Mouse (Mus musculus): ENCODE measurements around the gene Pald1.
A peak's percentile ranks its signal among the peaks of the same experiment; 100 is the strongest.

Gene Pald1

DNA sequence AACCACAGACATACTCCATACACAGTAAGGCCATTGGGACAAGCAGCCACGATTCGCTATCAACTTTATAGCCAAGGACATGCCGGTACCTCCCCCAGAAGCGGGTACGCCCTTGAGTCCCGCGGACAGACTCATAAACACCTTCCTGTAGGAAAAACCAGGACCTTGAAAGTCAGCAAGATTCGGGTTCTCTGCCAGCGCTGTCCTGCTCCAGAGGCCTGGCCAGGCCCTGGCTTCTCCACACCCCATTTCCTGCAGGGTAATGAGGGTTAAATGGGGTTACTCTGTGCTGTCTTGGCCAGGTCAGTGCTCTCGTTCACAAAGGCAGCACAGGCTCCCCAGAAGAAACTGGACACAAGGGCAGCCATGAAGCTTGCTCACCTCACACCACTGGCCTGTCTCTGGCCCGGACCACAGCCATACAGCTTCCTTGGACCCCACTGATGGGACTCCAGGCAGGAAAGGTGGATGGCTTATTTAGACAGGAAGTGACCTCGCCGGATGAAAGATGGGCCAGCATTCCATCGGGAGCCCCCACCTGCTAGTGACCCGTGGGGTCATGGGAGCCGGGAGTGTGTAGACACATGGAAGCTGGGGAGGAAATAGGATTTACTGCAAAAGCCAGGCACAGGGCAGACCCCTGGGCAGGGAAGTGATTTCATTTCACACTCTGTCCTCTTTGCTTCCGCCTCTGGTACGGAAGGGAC lies 12.9 kb downstream of the Pald1 start:
- DNase-seq (ENCODE audit: extremely low spot score, low read depth, low spot score), result no peak

DNA sequence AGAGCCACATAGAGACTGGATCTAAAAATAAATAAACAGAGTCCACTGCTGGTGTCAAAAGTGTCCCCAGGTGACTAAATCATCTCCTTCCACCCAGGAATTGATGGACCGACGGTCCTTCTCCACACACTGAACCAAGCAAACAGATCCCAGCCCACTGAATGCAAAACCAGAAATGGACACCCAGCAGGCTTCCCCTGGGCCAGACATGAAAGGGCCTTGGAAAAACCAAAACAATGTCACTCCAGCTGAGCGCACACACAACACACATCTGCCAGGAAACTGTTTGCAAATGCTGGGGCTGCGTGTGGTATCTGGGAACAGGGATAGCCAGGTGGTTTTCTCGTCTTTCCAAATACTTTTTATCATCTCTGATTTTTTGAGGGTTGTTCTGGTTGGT lies 13.6 kb downstream of the Pald1 start:
- DNase-seq (ENCODE audit: extremely low spot score, low read depth, low spot score), result no peak

DNA sequence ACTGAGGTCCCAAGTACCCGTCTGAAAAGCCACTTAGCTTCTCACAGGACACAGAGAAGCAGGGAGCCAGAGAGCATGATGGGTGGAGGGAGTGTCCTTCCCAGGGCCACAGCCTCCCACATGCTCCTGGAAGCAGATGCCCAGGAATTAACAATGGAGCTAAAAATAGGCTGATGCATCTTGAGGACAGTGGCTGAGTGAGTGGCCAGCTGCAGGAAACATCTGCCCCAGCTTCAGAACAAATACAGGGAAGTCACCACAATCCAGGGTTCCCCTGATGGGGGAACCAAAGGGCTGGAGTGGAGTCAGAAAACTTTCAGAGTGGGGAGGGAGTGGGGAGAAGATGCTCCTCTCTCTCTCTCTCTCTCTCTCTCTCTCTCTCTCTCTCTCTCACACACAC lies 17.4 kb downstream of the Pald1 start:
- DNase-seq (ENCODE audit: extremely low spot score, low read depth, low spot score), result no peak

DNA sequence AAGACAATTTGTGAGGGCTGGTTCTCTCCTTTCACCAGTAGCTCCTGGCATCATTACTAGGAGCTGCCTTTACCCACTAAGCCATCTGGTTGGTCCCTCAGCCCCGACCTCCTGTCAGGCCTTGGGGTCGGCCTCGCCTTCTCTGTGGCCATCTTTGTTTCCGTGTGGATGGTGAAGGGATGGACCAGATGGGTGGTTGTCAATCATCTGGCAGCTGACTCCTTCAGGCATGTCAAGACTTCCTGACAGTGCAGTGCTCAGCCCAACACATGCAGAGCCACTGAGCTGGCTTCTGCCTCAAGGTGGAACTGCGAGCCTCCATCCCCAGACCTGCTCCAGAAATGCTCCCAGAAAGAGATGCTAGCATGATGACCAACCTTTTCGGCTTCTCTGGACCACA lies 18.9 kb downstream of the Pald1 start:
- no peak for DNase-seq (ENCODE audit: extremely low spot score, low read depth, low spot score)

DNA sequence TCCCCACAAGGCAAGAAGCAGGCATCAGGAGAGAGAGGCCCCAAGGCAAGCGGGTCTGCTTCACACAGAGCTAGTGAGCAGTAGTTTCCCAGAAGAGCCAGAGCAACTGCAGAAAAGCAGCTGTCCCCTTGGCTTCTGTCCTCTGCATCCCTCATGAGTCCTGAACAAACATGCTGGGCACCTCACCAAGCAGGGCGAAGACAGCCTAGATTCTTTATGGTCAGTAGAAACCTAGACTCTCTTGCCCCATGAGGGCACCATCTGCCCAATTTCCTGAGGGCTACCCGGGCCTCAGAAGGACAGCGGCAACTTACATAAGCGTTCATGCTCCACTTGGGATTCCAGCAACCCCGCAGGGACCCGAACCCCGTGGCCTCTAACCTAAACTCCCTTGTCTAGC lies 20.3 kb downstream of the Pald1 start:
- DNase-seq (ENCODE audit: extremely low spot score, low read depth, low spot score), result no peak

DNA sequence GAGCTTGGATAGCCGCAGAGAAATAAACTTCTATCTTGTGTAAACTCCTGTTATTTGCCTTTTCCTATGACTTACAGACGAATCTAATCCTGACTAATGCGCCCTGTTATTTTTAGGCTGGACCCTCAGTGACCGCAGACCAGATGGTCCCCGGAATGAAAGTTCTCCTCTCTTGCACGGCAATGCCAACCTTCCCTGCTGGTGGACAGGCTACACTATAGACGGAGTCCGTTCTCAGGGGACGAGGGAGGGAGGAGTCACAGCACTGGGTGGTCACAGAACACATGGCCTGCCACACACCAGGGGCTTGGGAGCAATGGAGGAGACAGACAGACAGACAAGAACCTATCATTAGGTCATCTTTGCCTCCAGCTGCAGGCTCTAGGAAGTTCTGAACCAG lies 20.8 kb downstream of the Pald1 start:
- no peak for DNase-seq (ENCODE audit: extremely low spot score, low read depth, low spot score)

DNA sequence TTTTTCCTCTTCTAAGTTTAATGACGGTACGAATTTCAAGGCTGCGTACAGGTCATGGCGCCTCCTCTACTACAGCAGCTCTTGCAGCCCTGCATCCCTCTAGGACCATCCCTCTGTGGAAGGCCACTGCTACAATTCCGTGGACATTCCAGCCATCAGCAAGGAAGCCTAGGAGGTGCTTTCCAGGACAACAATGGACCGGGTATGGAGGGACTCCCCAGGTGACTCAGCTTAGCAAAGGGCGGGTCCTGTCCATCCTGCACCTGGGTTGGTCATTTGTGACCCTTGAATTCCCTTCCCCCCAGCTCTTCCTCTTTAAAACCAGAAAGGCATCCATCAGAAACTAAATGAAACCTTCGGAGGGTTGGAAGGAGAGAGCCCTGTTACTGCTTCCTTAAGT lies 22.7 kb downstream of the Pald1 start:
- DNase-seq (ENCODE audit: extremely low spot score, low read depth, low spot score), result no peak

DNA sequence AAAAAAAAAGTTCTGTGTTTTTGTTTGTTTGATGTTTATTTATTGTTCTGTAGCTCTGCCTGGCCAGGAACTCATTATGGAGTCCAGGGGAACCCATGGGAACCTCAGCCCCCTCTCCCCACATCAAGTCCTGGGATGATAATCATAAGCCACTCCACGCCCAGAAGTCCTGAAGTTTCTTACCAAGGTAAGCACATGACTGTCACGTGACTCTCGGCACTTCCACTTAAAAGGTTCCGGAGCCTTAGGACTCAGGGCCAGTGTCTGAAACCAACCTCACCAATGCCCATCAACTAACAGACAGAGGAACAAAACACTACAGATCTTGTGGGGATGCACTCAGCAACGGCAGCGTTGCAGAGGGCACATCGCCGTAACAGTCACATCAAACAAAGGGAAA lies 23.9 kb downstream of the Pald1 start:
- DNase-seq (ENCODE audit: extremely low spot score, low read depth, low spot score), result no peak

DNA sequence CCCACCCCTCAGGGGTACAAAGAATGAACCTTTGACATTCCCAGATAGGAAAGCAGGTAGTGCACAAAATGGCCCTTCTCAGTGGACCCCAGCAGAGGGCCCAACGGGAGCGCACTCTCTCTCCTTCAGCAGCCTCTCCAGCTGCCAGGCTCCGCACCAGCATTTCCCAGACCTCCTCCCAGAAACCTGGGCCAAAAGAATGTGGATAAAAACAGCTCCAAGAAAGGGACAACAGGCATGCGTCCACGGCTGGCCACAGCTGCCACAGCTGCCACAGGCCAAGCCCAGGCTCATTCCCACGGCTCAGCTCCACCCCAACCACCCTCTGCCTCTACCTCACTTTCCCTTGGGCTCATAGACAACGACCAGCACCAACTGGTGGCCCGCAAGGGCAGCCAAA lies 25.7 kb downstream of the Pald1 start:
- DNase-seq (ENCODE audit: extremely low spot score, low read depth, low spot score), result no peak

DNA sequence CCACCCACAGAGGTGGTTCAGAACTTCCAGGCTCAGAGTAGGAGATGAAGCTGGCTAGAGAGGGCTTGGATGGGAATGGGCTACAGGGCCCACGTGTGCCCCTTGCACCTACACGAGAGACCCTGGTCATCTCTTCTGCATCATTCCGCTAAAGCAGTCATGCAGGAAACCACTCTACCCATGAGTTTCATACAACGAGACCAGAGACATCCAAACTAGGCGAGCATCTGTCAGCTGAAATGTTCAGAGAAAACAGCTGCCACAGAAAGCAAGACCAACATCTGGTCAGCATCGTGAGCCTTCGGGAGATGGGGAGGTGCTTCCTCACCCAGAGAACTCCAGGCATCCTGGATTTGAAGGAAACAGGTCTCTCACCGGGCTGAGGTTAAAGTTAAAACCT lies 26.8 kb downstream of the Pald1 start:
- DNase-seq (ENCODE audit: extremely low spot score, low read depth, low spot score), result no peak

DNA sequence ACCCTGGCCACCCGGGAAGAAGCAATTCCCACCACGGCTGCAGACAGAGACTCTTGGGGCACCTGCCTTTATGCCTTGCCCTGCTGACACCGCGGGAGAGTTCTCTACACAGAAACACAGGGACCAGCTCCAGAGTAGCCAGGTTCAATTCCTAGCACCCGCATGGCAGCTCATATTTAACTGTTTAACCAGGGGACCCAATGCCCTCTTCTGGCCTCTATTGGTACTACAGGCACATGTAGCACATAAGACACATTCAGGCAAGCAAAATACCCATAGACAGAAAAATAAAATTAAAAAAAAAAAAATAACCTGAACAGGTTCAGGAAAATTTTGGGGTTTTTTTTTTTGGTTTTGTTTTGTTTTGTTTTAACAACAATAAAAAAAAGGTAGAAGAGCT lies 27.2 kb downstream of the Pald1 start:
- DNase-seq (ENCODE audit: extremely low spot score, low read depth, low spot score), result no peak

DNA sequence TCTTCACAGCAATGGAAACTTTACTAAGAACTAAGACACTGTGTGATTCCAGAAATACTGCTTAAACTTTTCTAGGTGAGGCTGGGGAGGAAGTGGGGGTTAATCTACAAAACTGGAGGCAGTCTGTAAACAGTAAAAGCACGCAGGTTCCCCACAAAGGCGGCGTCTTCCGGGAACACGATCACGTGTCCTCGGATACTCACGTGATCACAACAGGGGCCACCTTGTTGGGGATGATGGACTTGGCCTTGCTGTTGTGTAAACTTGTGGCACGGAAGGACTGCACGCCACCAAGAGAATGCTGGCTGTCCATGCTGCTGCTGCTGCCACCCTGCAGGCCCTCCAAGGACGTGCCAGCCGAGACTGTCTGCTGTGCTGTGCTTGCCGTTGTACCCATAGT lies 27.7 kb downstream of the Pald1 start:
- DNase-seq (ENCODE audit: extremely low spot score, low read depth, low spot score), result no peak

DNA sequence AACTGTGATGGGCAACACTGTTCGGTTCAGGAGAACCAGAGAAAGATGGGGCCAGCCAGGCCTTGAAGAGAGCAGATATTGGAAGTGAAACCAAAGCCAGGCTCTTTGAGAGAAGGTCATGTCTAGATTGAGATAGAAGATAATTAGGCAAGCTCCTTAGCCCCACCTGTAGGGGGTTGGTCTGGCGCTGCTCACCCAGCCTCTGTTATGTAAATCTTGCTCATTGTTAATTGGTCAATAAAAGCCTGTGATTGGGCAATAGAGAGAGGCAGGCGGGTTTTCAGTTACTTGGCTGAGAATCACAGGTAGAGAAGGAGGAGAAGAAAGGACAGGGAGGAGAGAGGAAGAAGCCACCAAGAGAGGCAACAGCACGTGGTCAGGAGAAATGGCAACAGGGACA lies 32.1 kb downstream of the Pald1 start:
- DNase-seq (ENCODE audit: extremely low spot score, low read depth, low spot score), result no peak

DNA sequence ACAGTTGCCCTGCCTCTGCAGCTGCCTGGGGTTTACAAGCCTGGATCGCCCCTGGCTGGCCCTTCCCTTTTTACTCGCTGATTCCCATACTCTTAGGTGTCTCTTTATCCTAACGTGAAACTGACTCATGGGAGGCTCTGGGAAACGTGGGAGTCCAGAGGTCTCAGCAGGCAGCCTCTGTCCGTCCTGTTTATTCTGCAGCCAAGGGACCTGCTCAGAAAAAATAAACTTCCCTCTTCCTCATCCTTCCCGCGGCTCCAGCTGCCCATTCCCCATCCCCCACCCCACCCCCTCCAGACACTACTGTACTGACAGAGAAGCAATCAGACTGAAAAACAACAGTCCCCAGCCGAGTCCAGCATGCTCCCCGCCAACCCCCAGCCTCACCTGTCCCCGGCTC lies 37.0 kb downstream of the Pald1 start:
- DNase-seq (ENCODE audit: extremely low spot score, low read depth, low spot score), result no peak

DNA sequence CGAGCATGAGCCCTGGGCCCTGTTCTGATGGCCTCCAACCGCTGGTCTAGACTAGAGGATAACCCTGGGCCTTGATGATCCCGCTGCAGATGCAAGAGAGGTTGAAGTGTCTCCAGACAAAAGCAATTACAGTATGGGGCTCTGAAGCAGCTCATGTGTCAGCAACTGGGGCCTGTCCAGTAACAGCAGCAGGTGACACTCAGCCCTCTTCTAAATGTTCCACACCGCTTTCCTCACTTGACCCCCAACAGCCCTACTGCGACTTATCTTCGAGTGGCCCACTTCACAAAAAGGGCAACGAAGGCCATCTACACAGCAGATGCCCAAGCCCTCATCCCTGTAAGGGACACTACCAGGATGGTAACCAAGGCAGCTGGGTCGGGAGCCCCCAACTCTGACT lies 38.2 kb downstream of the Pald1 start:
- no peak for DNase-seq (ENCODE audit: extremely low spot score, low read depth, low spot score)

DNA sequence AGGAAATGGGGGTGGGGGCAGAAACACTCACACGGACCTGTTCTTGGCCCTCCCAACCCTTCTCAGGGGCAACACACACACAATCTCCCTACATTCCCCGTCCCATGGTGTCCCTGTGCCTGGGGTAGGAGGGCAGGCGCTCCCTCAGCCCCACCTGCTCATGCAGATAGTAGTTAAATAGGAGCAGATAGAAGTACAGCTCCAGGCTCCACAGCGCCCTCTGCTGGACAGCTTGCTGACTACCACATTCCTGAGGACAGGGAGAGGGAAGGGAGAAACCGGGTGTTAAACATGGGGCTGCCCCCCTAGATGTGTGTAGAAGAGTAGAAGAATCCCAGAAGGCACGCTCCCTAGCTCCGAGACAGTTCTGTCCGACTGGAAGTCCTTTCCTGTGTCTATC lies 39.4 kb downstream of the Pald1 start:
- DNase-seq (ENCODE audit: extremely low spot score, low read depth, low spot score), result peak; percentile 37

DNA sequence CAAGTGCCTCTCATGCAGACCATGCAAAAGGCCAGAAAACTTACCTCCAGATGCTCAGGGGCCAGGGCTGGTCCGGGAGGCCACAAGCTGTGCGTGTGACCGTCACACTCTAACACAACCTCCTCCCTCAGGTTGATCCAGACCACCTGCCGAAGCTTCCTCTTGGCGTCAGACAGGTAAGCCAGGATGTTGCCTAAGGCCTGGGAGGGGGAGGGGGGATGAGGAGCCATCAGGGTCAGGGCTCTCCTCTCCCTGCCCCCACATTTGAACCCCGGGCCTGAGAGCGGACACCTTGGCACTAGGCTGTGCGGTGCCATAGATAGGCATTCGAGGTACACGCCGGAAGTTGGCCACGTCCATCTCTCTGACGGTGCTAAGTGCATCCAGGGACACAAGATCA lies 40.6 kb downstream of the Pald1 start:
- DNase-seq (ENCODE audit: extremely low spot score, low read depth, low spot score), result no peak

DNA sequence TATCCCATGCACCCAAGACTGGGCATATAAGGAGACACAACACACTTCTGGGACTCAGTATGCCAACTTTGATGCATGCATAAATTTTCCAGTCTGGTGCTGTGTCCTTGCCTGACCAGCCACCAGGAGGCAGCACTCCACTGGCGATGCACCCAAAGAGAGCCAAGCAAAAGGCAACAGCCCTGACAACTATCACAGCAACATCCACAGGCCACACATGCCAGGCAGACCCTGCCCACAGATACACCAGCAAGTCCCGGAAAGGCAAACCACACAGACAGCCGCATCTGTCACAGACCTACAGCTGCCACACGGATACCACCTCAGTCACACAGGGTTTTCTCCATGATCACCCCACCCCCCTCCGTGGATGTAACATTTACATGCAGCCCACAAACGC lies 41.8 kb downstream of the Pald1 start:
- no peak for DNase-seq (ENCODE audit: extremely low spot score, low read depth, low spot score)

DNA sequence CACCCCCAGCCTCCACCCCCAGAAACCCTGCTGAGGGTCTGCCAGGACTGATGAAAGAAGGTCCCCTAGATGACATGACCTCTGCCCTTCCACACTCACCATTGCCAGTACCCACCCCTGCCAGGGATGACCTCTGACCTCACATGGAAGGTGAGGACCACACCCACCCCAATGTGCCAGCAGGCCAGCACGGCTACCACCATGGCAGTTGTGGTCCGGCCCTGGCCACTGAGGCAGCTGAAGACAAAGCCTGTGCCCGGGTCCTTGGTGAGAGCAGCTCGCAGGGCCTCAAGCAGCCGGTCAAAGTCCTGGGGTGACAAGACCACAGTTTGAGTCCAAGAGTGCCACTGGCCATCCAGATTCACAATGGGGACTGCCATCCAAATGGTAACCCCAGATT lies 42.3 kb downstream of the Pald1 start:
- DNase-seq (ENCODE audit: extremely low spot score, low read depth, low spot score), result no peak

DNA sequence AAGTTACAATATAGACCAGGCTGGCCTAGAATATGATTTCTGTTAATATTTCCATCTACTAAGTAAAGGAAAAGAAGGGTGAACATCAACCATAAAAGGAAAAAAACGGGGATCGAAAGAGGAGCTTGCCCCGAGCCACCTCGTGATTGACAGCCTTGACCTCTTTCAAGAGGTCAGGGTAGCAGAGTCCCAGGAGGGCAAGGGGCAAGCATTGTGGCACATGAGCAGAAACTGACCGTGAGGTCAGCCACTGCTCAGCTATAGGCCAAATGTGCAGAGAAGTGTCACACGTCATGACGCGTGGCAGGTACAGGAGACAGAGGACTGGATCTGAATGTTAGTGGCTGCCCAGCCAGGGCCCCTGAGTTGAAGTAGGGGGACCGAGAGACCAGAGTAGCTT lies 43.1 kb downstream of the Pald1 start:
- DNase-seq (ENCODE audit: extremely low spot score, low read depth, low spot score), result no peak

DNA sequence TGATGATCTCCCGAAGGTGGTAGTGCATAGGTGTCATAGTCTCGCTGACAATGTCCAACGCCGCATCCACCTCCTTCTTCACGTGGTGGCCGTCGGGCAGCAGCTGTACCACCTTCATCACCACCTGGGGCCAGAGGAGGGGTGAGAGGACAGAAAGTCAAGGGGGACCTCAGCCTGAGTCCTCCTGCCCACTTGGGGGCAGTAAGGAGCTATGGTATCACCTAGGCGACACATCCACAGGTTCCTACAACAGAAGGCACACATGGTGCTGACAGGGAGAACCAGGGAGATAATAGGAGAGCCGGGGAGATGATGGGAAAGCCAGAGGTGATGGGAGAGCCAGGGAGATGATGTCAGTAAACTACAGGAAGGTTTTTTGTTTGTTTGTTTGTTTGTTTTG lies 44.1 kb downstream of the Pald1 start:
- no peak for DNase-seq (ENCODE audit: extremely low spot score, low read depth, low spot score)

DNA sequence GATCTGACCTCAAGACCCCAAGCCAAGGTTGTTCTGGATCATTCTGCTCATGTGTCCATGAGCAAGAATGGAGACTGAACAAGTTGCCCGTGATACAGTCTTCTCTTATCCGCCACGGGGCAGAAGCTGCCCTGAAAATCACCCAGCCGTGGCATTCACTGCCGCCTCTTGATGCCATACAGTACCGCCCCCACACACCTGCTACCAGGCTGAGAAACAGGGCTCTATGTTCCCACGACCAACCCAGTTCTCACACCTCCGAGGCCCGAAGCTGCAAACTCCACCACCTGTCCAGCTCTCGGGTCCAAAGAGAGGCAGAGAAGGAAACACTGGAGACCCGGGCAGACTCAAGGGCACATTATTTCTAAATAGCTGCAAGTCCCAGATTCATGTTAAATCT lies 45.7 kb downstream of the Pald1 start:
- DNase-seq (ENCODE audit: extremely low spot score, low read depth, low spot score), result no peak

DNA sequence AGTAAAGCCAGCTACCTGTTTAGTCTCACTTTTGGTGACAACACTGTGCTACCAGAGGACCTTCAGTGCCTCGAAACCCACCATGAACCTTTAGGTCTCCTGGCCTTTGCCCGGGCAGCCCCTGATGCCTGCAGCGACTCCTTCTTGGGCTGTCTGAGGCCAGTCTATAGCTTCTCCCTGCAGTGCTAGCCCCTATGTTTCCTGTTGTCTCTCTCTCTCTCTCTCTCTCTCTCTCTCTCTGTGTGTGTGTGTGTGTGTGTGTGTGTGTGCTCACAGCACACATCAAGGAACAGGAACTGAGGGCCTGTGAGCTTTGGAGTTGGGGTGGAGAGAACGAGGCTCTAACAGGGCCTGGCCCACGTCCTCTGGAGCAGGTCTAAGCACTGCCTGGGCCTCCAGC lies 46.7 kb downstream of the Pald1 start:
- no peak for DNase-seq (ENCODE audit: extremely low spot score, low read depth, low spot score)

DNA sequence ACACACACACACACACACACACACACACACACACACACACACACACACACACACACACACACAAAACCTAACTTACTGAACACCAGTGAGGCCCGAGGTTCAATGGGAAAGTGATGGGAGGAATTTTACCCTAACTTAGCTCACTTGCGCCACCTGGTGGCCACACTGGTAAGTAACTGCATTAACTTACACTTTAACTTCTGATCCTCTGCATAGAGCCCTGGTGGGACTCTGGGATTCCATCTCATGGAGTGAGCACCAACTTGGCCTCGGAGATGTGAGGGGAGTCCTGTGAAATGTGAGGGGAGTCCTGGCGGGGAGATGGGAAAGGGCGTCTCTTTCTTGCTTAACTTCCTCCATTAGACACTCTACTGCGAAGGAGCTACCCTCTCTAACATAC lies 47.2 kb downstream of the Pald1 start:
- peak; percentile 85 for DNase-seq (ENCODE audit: extremely low spot score, low read depth, low spot score)

All from hindlimb bud, embryonic 11.5 days (tissue).